Mouse (Mus musculus): ENCODE results near the gene Rpl15.
"Not testable (repeated sequence)": the region's sequence is repeated elsewhere in the genome, so short reads cannot be mapped to it uniquely, and the experiment has no call there.

Gene Rpl15

DNA sequence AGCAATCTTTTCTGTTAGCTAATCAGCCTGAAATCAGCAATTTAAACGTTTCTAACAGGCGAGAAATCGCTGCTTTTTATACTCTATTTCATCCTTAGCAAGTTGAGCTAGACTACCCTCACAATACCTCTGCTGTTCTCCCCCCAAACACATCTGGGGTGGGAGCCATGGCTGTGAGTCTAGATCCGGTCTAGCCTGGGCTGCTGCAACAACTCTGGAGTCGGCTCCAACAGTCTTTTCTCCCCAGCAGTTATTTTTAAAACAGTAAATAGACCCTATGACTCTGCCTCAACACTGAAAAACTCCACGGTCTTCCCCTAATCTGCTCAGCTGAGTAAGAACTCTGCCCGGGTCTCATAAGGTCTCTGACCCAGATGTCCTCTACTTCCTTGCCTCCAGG lies 31.1 kb downstream of the Rpl15 start:
- no peak for DNase-seq

DNA sequence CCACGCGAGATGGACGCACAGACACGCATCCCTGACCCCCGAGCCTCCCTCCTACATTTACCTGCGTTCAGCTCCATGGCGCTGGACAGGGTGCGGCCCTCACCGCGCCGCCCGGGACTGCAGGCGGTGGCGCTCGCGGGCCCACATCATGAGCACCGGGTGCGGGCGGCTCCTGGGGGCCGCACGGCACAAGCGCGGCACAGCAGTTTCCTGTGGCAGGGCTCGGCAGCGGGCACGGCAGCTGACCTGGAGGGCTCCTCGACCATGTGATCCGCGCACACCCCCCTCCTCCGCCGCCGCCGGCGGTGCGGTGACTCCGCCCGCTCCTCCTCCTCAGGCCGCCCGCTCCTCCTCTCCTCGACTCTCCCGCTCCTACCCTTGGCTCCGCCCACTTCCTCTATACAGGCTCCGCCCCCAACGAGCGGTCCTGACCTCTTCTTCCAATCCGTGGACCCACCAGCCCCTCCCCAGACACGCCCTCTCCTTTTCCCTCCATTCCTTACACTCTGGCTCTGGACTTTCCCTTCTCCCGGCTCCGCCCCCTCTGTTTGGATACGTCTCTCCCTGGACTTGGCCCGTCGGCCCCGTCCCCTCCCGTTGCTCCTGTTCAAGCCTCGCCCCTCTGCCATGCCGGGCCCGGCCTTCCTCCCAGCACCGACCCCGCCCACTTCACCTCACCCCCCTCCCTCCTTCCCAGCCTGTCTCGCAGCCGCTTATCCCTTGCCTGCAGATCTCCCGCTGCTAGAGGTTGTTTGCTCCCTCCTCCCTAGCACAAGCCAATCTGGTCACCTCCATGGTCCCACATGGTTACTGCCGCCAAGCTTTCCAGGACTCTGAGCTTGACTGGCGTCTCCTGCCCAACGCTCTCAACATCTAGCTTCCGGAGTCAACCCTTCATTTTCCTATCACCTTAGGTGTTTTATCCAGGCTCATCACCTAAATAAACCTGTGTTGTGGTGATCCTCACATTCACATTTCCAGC lies 32.1 kb downstream of the Rpl15 start, which contains the start of gene Nr1d2:
Gene Nr1d2 (minus strand): TSS at position 378 of the 982 bp plus-strand sequence.
- DNase-seq, result peak; percentile 100

DNA sequence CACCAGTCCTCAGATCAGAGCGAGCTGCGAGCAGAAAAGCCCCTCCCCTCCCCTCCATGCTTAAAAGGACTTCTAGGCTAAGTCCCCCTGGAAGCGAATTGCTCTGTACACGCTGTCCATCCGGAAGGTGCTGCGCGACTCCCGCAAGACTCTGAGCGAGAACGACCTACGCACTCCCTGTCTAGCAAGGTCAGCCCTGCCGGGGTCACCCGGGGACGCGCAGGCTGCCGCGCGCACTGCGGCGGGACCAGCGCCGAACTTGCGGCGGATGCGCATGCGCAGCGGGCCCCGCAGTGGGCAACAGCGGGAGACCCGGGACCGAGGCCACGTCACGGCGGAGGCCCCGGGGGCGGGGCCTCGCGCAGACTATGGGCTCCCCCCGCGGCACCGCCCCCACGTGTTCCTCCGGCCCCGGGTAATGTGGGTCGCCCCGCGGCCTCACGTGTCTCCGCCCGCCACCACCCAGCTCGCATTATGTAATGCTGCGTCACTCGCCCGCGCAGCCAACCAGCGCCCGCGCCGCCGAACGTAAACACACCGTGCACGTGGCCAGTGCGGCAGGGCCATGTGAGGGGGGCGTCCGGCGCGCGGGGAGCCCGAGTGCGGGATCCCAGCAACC lies 33.0 kb downstream of the Rpl15 start:
- DNase-seq, result peak; percentile 99

DNA sequence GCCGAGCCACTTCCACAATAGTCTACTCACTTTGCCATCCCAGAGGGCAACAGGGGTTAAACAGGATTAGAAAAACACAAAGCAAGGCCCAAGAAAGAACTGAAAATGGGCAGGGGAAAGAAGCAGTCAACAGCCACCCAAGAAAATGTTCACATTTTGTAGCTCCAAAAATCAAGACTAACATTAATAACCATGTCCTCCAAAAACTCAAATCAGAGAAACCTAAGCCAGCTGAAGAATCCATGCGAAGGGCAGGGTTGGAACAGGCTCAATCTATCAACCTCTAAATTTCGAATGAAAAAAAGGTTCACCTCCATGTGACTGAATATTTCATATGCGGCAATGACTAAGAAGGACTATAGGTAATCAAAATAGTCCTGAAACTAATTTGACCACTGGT lies 33.8 kb downstream of the Rpl15 start:
- DNase-seq, result no peak

DNA sequence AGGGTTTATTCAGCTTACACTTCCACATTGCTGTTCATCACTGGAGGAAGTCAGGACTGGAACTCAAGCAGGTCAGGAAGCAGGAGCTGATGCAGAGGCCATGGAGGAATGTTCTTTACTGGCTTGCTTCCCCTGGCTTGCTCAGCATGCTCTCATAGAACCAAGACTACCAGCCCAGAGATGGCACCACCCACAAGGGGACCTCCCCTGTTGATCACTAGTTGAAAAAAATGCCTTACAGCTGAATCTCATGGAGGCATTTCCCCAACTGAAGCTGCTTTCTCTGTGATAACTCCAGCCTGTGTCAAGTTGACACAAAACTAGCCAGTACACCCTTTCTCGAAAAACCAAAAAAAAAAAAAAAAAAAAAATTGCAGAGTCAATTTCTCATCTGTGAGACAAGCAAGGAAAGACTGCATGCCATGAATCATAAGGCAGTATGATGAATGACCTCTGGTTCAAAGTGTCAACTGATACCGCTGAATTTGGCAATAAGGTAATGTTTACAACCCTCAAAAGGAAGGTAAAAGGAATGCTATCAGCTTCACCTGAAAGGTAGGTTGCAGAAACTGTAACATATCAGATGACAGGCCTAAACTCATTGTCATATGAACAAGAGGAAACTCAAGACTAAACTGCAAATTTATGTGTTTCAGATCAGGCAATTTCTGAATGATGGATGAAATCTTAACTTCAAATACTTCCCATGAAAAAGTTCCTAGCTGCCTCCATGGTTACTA lies 34.5 kb downstream of the Rpl15 start:
- DNase-seq, result not testable (repeated sequence)

DNA sequence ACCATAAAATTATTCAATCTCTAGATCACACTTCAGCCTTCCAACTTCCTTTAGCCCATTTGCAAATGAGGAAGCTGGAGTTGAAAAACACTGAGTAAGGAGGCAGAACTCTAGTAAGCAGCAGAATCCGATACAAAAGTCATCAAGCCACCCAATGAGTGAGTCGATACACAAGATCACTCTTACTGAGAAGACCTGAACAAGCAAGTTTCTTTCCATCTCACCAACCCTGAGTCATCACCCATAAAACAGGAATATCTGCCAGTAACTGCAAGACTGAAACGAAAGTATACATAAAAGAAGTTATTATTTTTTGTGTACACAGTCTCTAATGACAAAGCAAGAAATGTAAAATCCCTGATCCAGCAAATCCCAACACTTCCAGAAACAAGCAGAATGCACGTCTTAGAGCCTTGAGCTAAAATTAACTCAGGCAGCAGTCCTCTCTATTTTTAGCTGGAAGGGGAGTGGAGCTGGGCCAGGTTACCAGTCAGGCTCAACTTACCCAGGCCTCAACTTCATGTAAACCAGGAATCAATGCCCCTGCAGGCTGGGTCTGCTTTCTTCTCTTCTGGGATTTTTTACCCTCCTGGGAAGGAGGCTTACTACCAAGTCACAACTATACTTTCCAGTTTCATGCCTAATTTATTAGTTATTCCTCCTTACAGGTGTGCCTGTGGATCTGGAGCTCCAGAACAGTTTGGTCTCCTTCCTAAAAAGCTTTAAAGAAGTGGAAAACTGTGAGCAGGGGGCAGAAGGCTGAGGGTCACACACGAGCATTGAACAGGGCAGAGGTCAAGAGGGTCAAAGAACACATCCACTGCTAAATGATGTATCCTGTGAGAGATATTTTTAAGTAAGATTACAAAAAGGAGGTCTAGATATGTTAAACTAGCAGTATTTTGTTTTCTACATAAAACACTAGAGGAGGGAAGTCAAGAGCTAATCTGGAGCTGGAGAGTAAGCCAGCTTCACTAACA lies 36.9 kb downstream of the Rpl15 start:
- no peak for DNase-seq

DNA sequence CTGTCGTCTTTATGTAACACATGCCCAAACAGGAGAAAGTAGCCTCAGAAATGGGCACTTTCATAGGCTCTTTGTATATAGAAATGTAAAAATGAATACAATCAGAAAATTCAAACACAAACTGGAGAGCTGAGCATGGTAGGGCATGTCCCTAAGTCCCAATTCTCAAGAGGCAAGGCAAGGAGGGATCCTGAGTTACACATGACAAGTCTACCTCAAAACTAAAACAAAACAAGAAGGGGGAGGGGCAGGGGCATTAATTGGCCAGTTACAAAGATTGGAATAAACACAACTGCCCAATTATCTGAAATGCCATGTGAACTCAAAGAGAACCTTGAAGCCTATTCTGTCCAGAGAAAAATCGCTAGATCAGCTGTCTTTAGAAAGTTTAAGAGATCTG lies 38.1 kb downstream of the Rpl15 start:
- DNase-seq, result no peak

DNA sequence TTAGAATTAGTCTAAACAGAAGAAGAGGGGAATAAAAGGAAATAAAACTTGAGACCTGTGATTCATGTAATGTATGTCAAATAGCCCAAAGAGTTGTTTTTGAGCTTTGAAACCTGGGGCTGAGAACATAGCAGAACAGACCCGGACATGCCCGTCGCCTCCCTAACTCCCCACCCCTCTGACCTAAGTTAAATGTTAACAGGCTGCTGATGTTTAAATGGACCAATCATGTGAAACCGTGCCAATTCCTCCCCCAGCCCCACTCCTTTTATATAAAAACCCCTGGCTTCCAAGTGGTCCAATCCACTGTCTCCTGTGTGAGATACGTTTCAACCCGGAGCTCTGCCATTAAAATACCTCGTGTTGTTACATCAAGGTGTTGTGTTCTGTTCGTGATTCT lies 39.3 kb downstream of the Rpl15 start:
- peak; percentile 34 for DNase-seq

DNA sequence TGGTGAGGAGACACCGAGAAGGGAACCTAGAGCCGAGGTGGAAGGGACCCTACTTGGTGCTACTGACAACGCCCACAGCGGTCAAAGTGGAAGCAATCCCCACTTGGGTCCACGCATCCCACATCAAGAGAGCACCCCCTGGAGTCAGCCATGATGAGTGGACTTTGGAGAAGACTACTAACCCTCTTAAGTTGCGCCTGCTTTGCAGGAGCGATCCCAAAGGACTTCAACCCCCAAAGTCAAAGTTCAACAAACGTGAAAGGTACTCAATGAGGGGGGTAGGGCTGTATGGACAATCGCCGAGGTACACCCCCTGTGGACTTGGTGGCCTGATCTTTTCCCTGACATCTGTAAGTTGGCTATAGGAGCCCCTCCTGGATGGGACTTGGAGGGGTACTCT lies 41.4 kb downstream of the Rpl15 start:
- not testable (repeated sequence) for DNase-seq

DNA sequence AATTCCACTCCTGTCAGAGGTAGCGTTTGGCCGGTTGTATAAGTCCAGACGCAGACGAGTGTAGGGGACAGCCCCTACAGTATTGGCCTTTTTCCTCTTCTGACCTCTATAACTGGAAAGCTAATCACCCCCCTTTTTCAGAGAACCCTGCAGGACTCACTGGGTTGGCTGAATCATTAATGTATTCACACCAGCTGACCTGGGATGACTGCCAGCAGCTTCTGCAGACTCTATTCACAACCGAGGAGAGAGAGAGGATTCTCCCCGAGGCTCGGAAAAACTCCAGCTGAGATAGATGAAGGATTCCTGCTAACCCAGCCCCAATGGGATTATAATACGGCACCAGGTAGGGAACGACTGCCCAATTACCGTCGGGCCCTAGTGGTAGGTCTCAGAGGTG lies 45.0 kb downstream of the Rpl15 start:
- peak; percentile 59 for DNase-seq

DNA sequence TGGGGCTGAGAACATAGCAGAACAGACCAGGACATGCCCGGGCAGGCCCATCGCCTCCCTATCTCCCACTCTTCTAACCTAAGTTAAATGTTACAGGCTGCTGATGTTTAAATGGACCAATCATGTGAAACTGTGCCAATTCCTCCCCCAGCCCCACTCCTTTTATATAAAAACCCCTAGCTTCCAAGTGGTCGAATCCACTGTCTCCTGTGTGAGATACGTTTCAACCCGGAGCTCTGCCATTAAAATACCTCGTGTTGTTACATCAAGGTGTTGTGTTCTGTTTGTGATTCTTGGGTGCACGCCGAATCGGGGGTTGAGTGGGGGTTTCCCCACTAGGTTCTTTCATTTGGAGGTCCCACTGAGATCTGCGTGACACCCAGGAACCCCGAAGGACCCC lies 45.8 kb downstream of the Rpl15 start:
- not testable (repeated sequence) for DNase-seq

DNA sequence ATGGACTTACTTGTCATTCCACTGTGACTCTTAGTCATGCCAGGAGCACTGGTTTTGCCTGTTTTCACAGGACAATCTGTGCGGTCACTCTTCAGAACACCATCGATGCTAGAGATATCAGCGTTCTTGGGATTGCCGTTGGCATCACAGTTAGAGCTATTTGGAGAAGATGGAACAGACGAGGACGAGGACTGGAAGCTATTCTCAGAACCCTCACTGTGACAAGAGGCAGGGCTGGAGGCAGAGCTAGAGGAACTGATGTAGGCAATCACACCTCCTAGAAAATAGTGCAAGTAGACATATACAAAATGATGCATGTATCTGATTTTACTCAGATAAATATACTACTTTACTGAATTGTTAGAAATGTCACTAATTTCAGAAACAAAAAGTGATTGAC lies 49.2 kb downstream of the Rpl15 start:
- DNase-seq, result no peak

All from kidney, adult 11 months (tissue).